ENCODE assay signal across 9 mouse cellular contexts in the genomic region with DNA sequence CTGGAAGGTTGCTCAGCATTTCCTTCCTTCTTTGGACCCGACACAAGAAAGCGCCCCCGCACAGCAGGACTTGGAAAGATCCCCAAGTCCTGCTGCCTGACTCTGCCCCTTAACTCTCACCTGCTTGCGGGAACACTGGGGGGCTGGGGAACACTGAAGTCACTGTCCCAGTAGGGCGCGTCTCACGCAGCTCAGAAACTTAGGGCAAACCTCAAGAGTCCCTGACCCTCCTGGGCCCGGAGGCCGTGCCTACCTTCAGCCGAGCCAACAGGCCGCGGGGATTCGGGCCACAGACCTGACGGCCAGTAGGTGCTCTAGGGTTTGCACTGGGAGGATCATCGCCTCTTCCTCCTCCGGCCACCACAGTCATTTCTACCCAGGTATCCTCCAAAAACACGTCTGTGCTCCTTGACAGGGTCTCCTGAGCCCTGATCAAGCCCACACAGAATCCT. TPM values are rescaled to one million over a fixed set of nuclear protein-coding genes. Genes with fewer than 3 reads are reported as not detected.
DNase-seq lines count a peak whose midpoint lies in the region; ATAC-seq and TF ChIP-seq lines count a peak whose summit lies in the region.
"Had no signal": no experiment of that assay in that cellular context is flagged by ENCODE, and none has a peak within 500 bp of the region (broad histone marks: within the 10 kb centered on the region; RNA-seq: fewer than 3 reads in every experiment).

No protein-coding gene starts in this region.

- peak overlapping the region; percentile 73 for H3K9ac ChIP-seq in kidney, embryonic 14.5 days (ENCODE audit: low read depth, low read length)
- H3K9ac ChIP-seq in embryonic facial prominence, embryonic 11.5 days (replicated peaks; ENCODE audit: low read length), result peak overlapping the region; percentile 92
- H3K9ac ChIP-seq in hindbrain, embryonic 14.5 days, result peak overlapping the region; percentile 49
- no peak overlapping the region for H3K9ac ChIP-seq in midbrain, postnatal 0 days (replicated peaks; ENCODE audit: low read length, poor library complexity, severe bottlenecking)

- H3K4me3 ChIP-seq in kidney, embryonic 14.5 days (ENCODE audit: low read length), result peak overlapping the region; percentile 66
- H3K4me3 ChIP-seq in embryonic facial prominence, embryonic 11.5 days (ENCODE audit: low read depth, low read length), result peak overlapping the region; percentile 81
- H3K4me3 ChIP-seq in hindbrain, embryonic 14.5 days (replicated peaks; ENCODE audit: low read length), result peak overlapping the region; percentile 39
- peak overlapping the region; percentile 47 for H3K4me3 ChIP-seq in midbrain, postnatal 0 days (ENCODE audit: low read depth, low read length)

- no peaks in the 10 kb centered on the region for H3K9me3 ChIP-seq in kidney, embryonic 14.5 days (ENCODE audit: control insufficient read depth, low read length)
- H3K9me3 ChIP-seq in embryonic facial prominence, embryonic 11.5 days (replicated peaks; ENCODE audit: control insufficient read depth, low read length), result no peaks in the 10 kb centered on the region; the same call in 1 of the 2 replicates
- H3K9me3 ChIP-seq in hindbrain, embryonic 14.5 days (ENCODE audit: control insufficient read depth, low read length), result no peaks in the 10 kb centered on the region
- H3K9me3 ChIP-seq in midbrain, postnatal 0 days (ENCODE audit: low read length), result no peaks in the 10 kb centered on the region

- under 1% methylated on average over 17 of the region's 17 CpGs for WGBS in kidney, embryonic 14.5 days
- 2% methylated on average over 17 of the region's 17 CpGs for WGBS in embryonic facial prominence, embryonic 11.5 days
- 2% methylated on average over 17 of the region's 17 CpGs for WGBS in hindbrain, embryonic 14.5 days
- WGBS in midbrain, postnatal 0 days, result 15% methylated on average over 17 of the region's 17 CpGs

- H3K36me3 ChIP-seq in kidney, embryonic 14.5 days (ENCODE audit: control insufficient read depth, insufficient read depth, low read length), result no peaks in the 10 kb centered on the region
- H3K36me3 ChIP-seq in embryonic facial prominence, embryonic 11.5 days (replicated peaks; ENCODE audit: control insufficient read depth, insufficient read depth, low read depth, low read length), result no peaks in the 10 kb centered on the region
- H3K36me3 ChIP-seq in hindbrain, embryonic 14.5 days (replicated peaks; ENCODE audit: control insufficient read depth, insufficient read depth), result no peaks in the 10 kb centered on the region
- H3K36me3 ChIP-seq in midbrain, postnatal 0 days (ENCODE audit: insufficient read depth, low read length), result no peaks in the 10 kb centered on the region

- H3K4me1 ChIP-seq in kidney, embryonic 14.5 days (ENCODE audit: control insufficient read depth, insufficient read depth, low read length), result peaks cover 10% of the 10 kb centered on the region; the same call in 1 of the 2 replicates
- no peaks in the 10 kb centered on the region for H3K4me1 ChIP-seq in embryonic facial prominence, embryonic 11.5 days (ENCODE audit: control insufficient read depth, insufficient read depth, low read length)
- peaks cover 14% of the 10 kb centered on the region; the same call in 1 of the 2 replicates for H3K4me1 ChIP-seq in hindbrain, embryonic 14.5 days (replicated peaks; ENCODE audit: control insufficient read depth, insufficient read depth, low read length)
- H3K4me1 ChIP-seq in midbrain, postnatal 0 days (ENCODE audit: insufficient read depth, low read length), result no peaks in the 10 kb centered on the region

- peak overlapping the region; percentile 76 for H3K4me2 ChIP-seq in kidney, embryonic 14.5 days (replicated peaks; ENCODE audit: low read depth, low read length)
- peak overlapping the region; percentile 69 for H3K4me2 ChIP-seq in embryonic facial prominence, embryonic 11.5 days (ENCODE audit: low read depth, low read length)
- peak overlapping the region; percentile 77 for H3K4me2 ChIP-seq in hindbrain, embryonic 14.5 days (replicated peaks)
- H3K4me2 ChIP-seq in midbrain, postnatal 0 days (ENCODE audit: low read depth, low read length, poor library complexity, severe bottlenecking), result peak overlapping the region; percentile 63

- no peaks in the 10 kb centered on the region for H3K27me3 ChIP-seq in kidney, embryonic 14.5 days (ENCODE audit: control insufficient read depth, insufficient read depth, low read length)
- no peaks in the 10 kb centered on the region; the same call in 1 of the 2 replicates for H3K27me3 ChIP-seq in embryonic facial prominence, embryonic 11.5 days (ENCODE audit: control insufficient read depth, insufficient read depth, low read length)
- H3K27me3 ChIP-seq in hindbrain, embryonic 14.5 days (ENCODE audit: control insufficient read depth, insufficient read depth, low read length), result peaks cover 35% of the 10 kb centered on the region
- peaks cover 24% of the 10 kb centered on the region for H3K27me3 ChIP-seq in midbrain, postnatal 0 days (ENCODE audit: insufficient read depth, low read length)

- DNase-seq in kidney, postnatal 14 days, result no peak
- DNase-seq in embryonic facial prominence, embryonic 11.5 days (ENCODE audit: low spot score), result peak; percentile 50
- no peak for DNase-seq in hindbrain, embryonic 14.5 days (ENCODE audit: low spot score)
- no peak for DNase-seq in midbrain, postnatal 0 days (ENCODE audit: low spot score)
- DNase-seq in cerebellum, adult 11-12 months, result no peak
- DNase-seq in cerebellum, postnatal 36 days, result no peak

- no peak overlapping the region for H3K27ac ChIP-seq in kidney, embryonic 14.5 days (ENCODE audit: low read depth, low read length)
- H3K27ac ChIP-seq in embryonic facial prominence, embryonic 11.5 days (replicated peaks; ENCODE audit: low read depth, low read length), result peak overlapping the region; percentile 84; the same call in 1 of the 2 replicates
- H3K27ac ChIP-seq in hindbrain, embryonic 14.5 days, result no peak overlapping the region
- no peak overlapping the region for H3K27ac ChIP-seq in midbrain, postnatal 0 days (ENCODE audit: low read depth, low read length)

- no peak for TF ChIP-seq CTCF in midbrain, postnatal 0 days (IDR thresholded peaks at IDR 0.05)

- 0 out of 2 replicates have a peak, but pooled peaks have one; percentile 5 for ATAC-seq in kidney, embryonic 14.5 days (ENCODE audit: low FRiP score, low TSS enrichment)
- ATAC-seq in embryonic facial prominence, embryonic 11.5 days (replicated peaks; ENCODE audit: insufficient number of reproducible peaks, low FRiP score, low TSS enrichment, low read depth), result no peak
- ATAC-seq in hindbrain, embryonic 14.5 days (ENCODE audit: low FRiP score), result no peak
- ATAC-seq in midbrain, postnatal 0 days (ENCODE audit: low FRiP score), result no peak
- ATAC-seq in erythroblast, adult 5-6 weeks (replicated peaks; ENCODE audit: low FRiP score, poor library complexity, severe bottlenecking), result no peak

RNA-seq across cellular contexts. Expression of a gene that starts 1.2 kb away (rescaled TPM):
- 6.8 and 7.3 TPM in 2 replicates for polyA plus RNA-seq in kidney, embryonic 14.5 days (2014; fragmentation: Nextera tagmentation; extraction: Ambion mirVana)
- 10.2 and 11.8 TPM in 2 replicates for polyA plus RNA-seq in embryonic facial prominence, embryonic 11.5 days (2014; fragmentation: Nextera tagmentation; extraction: Ambion mirVana)
- polyA plus RNA-seq in hindbrain, embryonic 14.5 days (2014; fragmentation: Nextera tagmentation; extraction: Ambion mirVana), result 1.8 and 3.1 TPM in 2 replicates
- total RNA-seq in midbrain, postnatal 0 days (2014; rRNA removed), result 5.2 and 5.8 TPM in 2 replicates
- 2.0 TPM in 2 replicates for polyA plus RNA-seq in midbrain, postnatal 0 days (2015; fragmentation: Nextera tagmentation; extraction: Ambion mirVana)
- total RNA-seq in erythroblast, adult 5-6 weeks (2015; ENCODE audit: low replicate concordance), result not detected in 2 replicates
- total RNA-seq in erythroblast, adult 5-6 weeks (2017; ENCODE audit: low replicate concordance), result not detected in 2 replicates
- total RNA-seq: MEL had no signal
